Mouse (Mus musculus) embryo, embryonic 10 days (tissue): ENCODE measurements around the gene Nadk2.
A peak's percentile ranks its signal among the peaks of the same experiment; 100 is the strongest.

Source experiments
- DNase-seq: peaks from one replicate; pipeline ENCODE4 v3.0.0-alpha.2; 2015; ENCODE audit warnings: low spot score

Nadk2 gene

DNA sequence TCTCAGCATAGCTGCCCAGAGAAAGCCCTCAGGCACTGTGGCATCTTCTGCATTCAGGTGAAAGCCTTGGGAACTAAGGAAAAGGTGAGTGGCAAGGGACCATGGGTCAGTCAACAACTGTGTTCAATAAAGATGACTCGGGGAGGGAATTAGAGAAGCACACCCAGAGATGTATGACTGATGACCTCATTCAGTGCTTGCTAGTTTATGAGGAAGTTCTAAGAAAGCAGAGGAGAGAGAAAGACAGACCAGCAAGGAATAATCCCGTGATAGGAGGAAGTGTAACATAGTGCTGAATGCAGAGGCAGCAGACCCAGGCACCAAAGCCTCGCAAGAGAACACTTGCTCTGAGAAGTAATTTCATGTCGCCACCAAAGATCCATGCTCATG lies 60.4 kb downstream of the Nadk2 start:
- DNase-seq, result no peak

DNA sequence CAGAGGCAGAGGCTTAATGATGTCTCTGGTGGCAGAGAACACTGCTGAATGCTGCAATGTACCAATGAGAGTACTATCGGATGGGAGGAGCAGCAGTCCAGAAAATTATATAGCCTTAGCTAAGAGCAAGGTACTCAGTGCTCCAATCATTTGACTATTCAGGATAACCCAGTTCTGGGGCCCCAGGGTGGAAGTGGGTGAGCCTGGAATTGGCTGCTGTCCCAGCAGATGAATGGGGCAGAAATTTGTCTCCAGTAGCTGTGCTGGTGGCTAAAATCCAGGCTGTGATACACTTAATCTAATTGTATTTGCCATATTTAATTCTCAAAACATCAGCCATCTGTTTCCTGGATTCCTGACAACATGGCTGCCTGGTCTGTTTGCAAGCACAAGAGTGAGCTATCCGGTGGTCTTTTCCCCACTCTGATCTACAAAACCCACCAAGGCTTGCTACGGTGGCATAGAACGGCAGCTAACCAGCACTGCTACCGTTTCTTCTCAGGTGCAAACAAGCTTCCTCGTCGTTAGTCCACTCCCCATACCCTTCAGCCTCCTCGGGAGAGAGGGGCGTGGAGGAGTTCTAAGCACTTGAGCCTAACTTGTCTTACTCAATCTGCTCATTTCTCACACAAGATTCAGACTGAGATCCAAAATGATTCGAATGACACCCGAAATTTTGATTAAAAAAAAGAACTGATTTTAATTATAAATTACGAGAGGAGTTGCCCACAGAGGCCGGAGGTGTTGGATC lies 61.8 kb downstream of the Nadk2 start:
- DNase-seq, result no peak

DNA sequence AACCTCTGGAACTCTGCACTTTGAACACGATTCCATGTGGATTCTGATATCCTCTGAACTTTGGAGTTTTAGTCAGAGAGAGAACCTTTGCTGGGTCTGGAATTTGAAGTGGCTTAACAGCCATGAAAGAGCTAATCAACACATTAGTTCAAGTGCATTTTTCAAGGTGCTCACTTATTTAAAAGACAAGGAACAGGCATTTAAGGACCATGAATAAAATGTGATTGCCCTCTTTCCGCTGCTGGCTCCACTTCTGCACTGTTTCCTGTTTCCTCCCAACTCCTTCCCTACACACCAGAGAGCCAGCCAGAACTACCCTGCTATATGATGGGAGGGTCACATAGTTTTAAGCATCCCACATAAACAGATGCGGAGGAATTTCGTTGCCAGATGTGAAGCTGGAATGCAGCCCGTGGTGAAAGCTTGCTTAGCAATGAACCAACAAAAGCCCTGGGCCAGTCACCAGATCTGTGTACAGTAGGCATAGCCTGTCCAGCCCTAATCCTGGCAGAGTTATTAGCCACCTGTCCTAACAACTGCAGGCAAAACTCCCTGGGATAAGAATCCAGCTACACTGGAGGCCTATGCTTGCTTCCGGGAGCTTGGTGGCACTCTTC lies 63.9 kb downstream of the Nadk2 start:
- DNase-seq, result no peak

- peak; percentile 25 for DNase-seq
These were observed 68.4 kb downstream of the Nadk2 start for GRCm38 (mm10) chr15:9139447-9139846.

- peak; percentile 99 for DNase-seq
These were observed 69.2 kb downstream of the Nadk2 start, which contains the start of gene Lmbrd2 for GRCm38 (mm10) chr15:9140252-9140680. TSS of gene Lmbrd2 (plus strand) at chr15:9140550.

DNA sequence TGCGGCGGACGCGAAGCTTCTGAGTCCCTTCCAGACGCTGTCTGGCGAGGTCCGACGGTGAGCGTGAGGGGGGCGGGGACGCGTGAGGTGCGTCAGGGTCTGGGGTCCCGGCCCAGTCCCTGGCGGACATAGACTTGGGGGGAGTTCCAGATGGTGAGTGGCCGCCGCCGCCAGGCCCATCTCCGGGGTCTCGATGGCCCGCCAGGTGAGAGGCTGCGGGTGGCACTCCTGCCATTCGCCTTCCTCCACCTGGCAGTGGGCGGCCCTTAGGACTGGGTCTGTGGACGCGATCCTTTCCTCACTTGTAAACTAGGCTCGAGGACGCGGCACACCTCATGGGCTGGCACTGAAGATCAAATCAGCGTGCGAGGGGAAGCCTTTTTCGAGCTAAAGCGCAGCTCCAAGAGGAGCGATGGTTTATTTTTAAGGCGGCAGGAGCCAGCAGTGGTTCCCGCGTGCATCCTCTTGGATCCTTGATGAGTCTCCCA lies 69.7 kb downstream of the Nadk2 start:
- peak; percentile 59 for DNase-seq

GRCm38 (mm10) chr15:9155325-9155724 lies 84.3 kb downstream of the Nadk2 start, which contains the start of gene Skp2:
TSS of gene Skp2 (minus strand) at chr15:9155425.
- DNase-seq, result no peak
